Mouse (Mus musculus): ENCODE results near the gene Dnajb6.
"Not testable (repeated sequence)": the region's sequence is repeated elsewhere in the genome, so short reads cannot be mapped to it uniquely, and the experiment has no call there.

The Dnajb6 gene

GRCm38 (mm10) chr5:29735557-29736061 is at the start of gene Dnajb6, which contains the start of gene Gm5129:
Gene Dnajb6, plus strand, starts transcription at chr5:29735688.
Gene Gm5129, minus strand, starts transcription at chr5:29735936.
- CTCF ChIA-PET, result interaction anchor here (0.6 kb wide), 1 partner anchor 44 kb away, joined by 3 read pairs; no protein-coding TSS in a partner anchor

- CTCF ChIA-PET, result no interaction called here
Measured at GRCm38 (mm10) chr5:29687671-29688070, 47.8 kb upstream of the Dnajb6 start.

GRCm38 (mm10) chr5:29688352-29688751 is 47.1 kb upstream of the Dnajb6 start:
- CTCF ChIA-PET, result interaction anchor here (0.6 to 0.7 kb wide), 2 partner anchors 69 to 473 kb away, joined by 3 read pairs; no protein-coding TSS in a partner anchor

GRCm38 (mm10) chr5:29698493-29698892 is 37.0 kb upstream of the Dnajb6 start:
- CTCF ChIA-PET, result no interaction called here

GRCm38 (mm10) chr5:29699520-29700202 is 35.8 kb upstream of the Dnajb6 start:
- CTCF ChIA-PET, result no interaction called here

- CTCF ChIA-PET, result interaction anchor here (0.7 kb wide), 1 partner anchor 1617 kb away, joined by 3 read pairs; no protein-coding TSS in a partner anchor
Measured at GRCm38 (mm10) chr5:29707241-29707640, 28.2 kb upstream of the Dnajb6 start.

GRCm38 (mm10) chr5:29708258-29708657 is 27.2 kb upstream of the Dnajb6 start:
- CTCF ChIA-PET, result interaction anchor here (0.7 kb wide), 1 partner anchor 1616 kb away, joined by 3 read pairs; no protein-coding TSS in a partner anchor

- CTCF ChIA-PET, result no interaction called here
Measured at GRCm38 (mm10) chr5:29711631-29712030, 23.9 kb upstream of the Dnajb6 start.

GRCm38 (mm10) chr5:29712906-29713305 is 22.6 kb upstream of the Dnajb6 start:
- CTCF ChIA-PET, result no interaction called here

- CTCF ChIA-PET, result no interaction called here
Measured at GRCm38 (mm10) chr5:29721159-29721558, 14.3 kb upstream of the Dnajb6 start.

- CTCF ChIA-PET, result no interaction called here
Measured at GRCm38 (mm10) chr5:29725369-29725768, 10.1 kb upstream of the Dnajb6 start.

- CTCF ChIA-PET, result not testable (repeated sequence)
Measured at GRCm38 (mm10) chr5:29726070-29726469, 9.4 kb upstream of the Dnajb6 start.

- CTCF ChIA-PET, result interaction anchor here (0.6 kb wide), 1 partner anchor 254 kb away, joined by 5 read pairs; no protein-coding TSS in a partner anchor
Measured at GRCm38 (mm10) chr5:29734831-29735510, 517 bp upstream of the Dnajb6 start.

- CTCF ChIA-PET, result interaction anchor here (0.6 kb wide), 1 partner anchor 43 kb away, joined by 3 read pairs; no protein-coding TSS in a partner anchor
Measured at GRCm38 (mm10) chr5:29736073-29736900, 799 bp downstream of the Dnajb6 start.

- CTCF ChIA-PET, result no interaction called here
Measured at GRCm38 (mm10) chr5:29736942-29737341, 1.5 kb downstream of the Dnajb6 start.

GRCm38 (mm10) chr5:29737471-29737870 is 2.0 kb downstream of the Dnajb6 start:
- CTCF ChIA-PET, result no interaction called here

GRCm38 (mm10) chr5:29738076-29738475 is 2.6 kb downstream of the Dnajb6 start:
- CTCF ChIA-PET, result no interaction called here

GRCm38 (mm10) chr5:29740651-29741050 is 5.2 kb downstream of the Dnajb6 start:
- CTCF ChIA-PET, result interaction anchor here (0.6 kb wide), 1 partner anchor 399 kb away, joined by 13 read pairs; no protein-coding TSS in a partner anchor

- CTCF ChIA-PET, result no interaction called here
Measured at GRCm38 (mm10) chr5:29741093-29741492, 5.6 kb downstream of the Dnajb6 start.

- CTCF ChIA-PET, result no interaction called here
Measured at GRCm38 (mm10) chr5:29747661-29748060, 12.2 kb downstream of the Dnajb6 start.

GRCm38 (mm10) chr5:29751306-29751705 is 15.8 kb downstream of the Dnajb6 start:
- CTCF ChIA-PET, result no interaction called here

- CTCF ChIA-PET, result no interaction called here
Measured at GRCm38 (mm10) chr5:29752894-29753293, 17.4 kb downstream of the Dnajb6 start.

Measured in spleen, embryonic (tissue).